Mouse (Mus musculus) urinary bladder, postnatal 0 days (tissue): ENCODE data around the gene Tbpl2. TPM values are rescaled to one million over a fixed set of nuclear protein-coding genes. Genes with fewer than 3 reads are reported as not detected.

Experiments
- polyA plus RNA-seq: library from polyadenylated mRNA; unstranded; fragments of >200 nt; fragmentation: Nextera tagmentation; extraction: Ambion mirVana; gene quantifications from 2 replicates; pipeline ENCODE4 v1.2.1, GENCODE M21; 2015

The Tbpl2 gene
- polyA plus RNA-seq: not detected in 2 replicates

DNA sequence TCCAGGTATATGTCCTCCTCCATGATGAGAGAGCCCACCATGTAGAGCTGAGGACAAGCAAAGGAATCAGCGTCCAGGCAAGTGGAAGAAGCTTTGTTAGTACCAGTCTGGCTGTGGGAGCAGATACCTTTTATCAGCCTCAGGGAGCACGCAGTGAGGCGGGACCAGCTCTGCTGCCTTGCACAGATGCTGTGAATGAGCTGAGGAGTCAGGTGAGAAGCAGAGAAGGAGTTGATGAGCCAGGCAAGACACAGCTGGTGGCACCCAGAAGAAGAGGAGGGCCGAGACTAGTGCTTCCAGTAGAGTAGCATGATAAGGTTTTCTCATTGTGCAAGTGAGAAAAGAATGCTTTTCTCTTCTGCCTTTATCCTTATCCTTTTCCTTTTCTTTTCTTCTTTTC, at the start of gene Tbpl2:
Gene Tbpl2 (minus strand): TSS at position 101 of the 400 bp plus-strand sequence.

DNA sequence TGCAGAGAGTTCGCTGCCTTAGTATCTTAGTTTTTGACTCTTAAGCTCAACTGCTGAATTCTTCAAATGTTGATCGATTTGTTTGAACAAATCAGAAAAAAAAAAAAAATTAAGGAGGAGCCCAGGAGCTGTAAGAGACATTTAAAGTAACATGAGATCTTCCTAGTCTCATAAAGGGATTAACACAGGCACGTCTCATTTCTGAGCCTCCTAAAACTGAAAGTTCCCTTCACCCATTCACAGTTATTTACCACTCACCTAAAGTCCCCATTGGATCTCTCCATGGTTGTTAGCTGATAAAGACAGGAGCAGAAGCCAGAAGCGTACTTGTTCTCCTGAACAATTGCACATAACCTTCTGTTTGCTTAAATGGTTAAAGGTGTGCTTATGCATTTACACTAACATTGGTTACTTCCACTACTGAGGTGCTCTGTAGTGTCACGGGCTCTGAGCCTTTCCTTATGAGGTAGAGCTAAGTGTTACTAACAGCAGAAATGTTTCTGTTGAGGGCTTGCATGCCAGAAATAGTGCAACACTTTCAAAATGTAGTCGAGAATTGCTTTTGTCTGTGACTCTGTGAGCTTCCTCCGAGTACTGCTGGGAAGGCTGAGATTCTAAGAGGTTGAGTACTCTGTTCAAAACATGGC, 46.9 kb downstream of the Tbpl2 start, which contains the start of gene Hnmt:
Gene Hnmt (minus strand): TSS at position 51 of the 647 bp plus-strand sequence.

Other genes starting within 250 kb of the Tbpl2 start
- 9.0 and 12.9 TPM in 2 replicates for gene Hnmt, start 47.2 kb downstream of the Tbpl2 start, polyA plus RNA-seq
- not detected in 2 replicates for gene Il1f8, start 56.6 kb upstream of the Tbpl2 start, polyA plus RNA-seq
- gene Il1f9, start 89.9 kb upstream of the Tbpl2 start, polyA plus RNA-seq: 0.40 TPM in 1 of 2 replicates, not detected in the other
- gene Il1f6, start 118.8 kb upstream of the Tbpl2 start, polyA plus RNA-seq: not detected in 2 replicates
- gene Il1f5, start 180.4 kb upstream of the Tbpl2 start, polyA plus RNA-seq: 0.16 and 0.30 TPM in 2 replicates
- gene Il1f10, start 194.6 kb upstream of the Tbpl2 start, polyA plus RNA-seq: not detected in 2 replicates
- 17.7 and 17.9 TPM in 2 replicates for gene Il1rn, start 240.3 kb upstream of the Tbpl2 start, polyA plus RNA-seq